Mouse (Mus musculus): ENCODE data around the gene Zswim5. TPM values are rescaled to one million over a fixed set of nuclear protein-coding genes. Genes with fewer than 3 reads are reported as not detected.

Zswim5 gene
- polyA plus RNA-seq, 1 experiment from 2014 or later, result 0.39 TPM

DNA sequence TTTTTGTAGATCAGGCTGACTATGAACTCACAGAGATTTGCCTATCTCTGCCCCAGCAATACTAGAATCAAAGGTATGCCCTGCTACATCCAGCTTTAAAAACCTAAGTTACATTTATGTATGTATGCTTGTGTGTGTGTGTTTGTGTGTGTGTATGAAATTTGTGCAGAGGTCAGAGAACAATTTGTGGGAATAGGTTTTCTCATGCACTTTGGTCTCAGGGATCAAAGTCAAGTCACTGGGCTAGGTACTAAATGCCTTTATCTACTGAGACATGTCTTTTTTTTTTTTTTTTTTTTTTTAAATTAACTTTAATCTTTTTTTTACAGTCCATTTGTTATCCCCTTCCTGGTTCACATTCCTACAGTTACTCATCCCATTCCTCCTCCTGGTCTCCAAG lies 5.5 kb downstream of the Zswim5 start:
- no peaks in the 10 kb centered on the region for H3K9me3 ChIP-seq (replicated peaks; ENCODE audit: control insufficient read depth, low read length)
- no peak overlapping the region for H3K9ac ChIP-seq (ENCODE audit: low read length)
- no peak for ATAC-seq (replicated peaks; ENCODE audit: extremely low read depth, insufficient read depth, low FRiP score)
- no peaks in the 10 kb centered on the region for H3K36me3 ChIP-seq (ENCODE audit: control insufficient read depth, insufficient read depth)
- H3K4me1 ChIP-seq (ENCODE audit: control insufficient read depth, insufficient read depth, low read length), result no peaks in the 10 kb centered on the region
- H3K4me2 ChIP-seq (ENCODE audit: low read depth, low read length), result no peak overlapping the region
- H3K27ac ChIP-seq (ENCODE audit: low read length), result no peak overlapping the region
- H3K27me3 ChIP-seq (ENCODE audit: control insufficient read depth, insufficient read depth, low read length), result no peaks in the 10 kb centered on the region
- H3K4me3 ChIP-seq (ENCODE audit: low read length), result no peak overlapping the region

DNA sequence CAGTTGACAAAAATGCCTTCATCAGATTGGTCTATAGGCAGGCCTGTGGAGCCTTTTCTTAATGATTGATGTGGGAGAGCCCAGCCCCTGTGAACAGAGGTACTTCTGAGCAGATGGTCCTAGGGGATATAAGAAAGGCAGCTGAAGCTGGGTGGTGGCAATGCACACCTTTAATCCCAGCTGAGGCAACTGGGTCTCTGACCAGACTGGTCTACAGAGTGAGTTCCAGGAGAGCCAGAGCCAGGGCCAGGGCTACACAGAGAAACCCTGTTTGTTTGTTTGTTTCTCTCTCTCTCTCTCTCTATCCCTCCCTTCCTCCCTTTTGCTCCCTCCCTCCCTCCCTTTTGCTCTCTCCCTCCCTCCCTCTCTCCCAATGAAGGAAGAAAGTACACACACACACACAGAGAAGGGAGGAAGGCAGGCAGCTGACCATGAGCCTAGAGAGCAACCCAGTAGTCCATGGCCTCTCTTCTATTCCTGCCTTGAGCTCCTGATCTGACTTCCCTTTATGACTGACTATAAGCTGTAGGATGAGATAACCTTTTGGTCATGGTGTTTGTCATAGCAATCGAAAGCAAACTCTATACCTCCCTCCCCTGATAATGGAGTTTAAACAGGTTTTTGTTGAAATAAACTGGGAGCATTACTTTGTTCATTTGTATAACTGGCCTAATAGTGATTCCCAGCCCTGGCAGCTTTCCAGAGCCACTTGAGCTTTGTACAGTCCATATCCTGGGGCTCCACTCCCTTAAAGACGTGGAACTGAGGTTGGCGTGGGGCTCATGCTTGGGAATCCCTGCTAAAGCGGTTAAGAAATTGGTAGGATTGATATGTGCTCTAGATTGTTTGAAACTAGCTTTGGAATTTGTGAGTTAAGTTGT lies 17.3 kb downstream of the Zswim5 start:
- no peak overlapping the region for H3K27ac ChIP-seq (ENCODE audit: low read length)
- no peaks in the 10 kb centered on the region for H3K9me3 ChIP-seq (replicated peaks; ENCODE audit: control insufficient read depth, low read length)
- no peaks in the 10 kb centered on the region for H3K4me1 ChIP-seq (ENCODE audit: control insufficient read depth, insufficient read depth, low read length)
- no peak for ATAC-seq (replicated peaks; ENCODE audit: extremely low read depth, insufficient read depth, low FRiP score)
- H3K4me3 ChIP-seq (ENCODE audit: low read length), result no peak overlapping the region
- no peak overlapping the region for H3K4me2 ChIP-seq (ENCODE audit: low read depth, low read length)
- no peaks in the 10 kb centered on the region for H3K27me3 ChIP-seq (ENCODE audit: control insufficient read depth, insufficient read depth, low read length)
- no peak overlapping the region for H3K9ac ChIP-seq (ENCODE audit: low read length)
- no peaks in the 10 kb centered on the region for H3K36me3 ChIP-seq (ENCODE audit: control insufficient read depth, insufficient read depth)
- 47% methylated on average over 4 of the region's 4 CpGs for WGBS

DNA sequence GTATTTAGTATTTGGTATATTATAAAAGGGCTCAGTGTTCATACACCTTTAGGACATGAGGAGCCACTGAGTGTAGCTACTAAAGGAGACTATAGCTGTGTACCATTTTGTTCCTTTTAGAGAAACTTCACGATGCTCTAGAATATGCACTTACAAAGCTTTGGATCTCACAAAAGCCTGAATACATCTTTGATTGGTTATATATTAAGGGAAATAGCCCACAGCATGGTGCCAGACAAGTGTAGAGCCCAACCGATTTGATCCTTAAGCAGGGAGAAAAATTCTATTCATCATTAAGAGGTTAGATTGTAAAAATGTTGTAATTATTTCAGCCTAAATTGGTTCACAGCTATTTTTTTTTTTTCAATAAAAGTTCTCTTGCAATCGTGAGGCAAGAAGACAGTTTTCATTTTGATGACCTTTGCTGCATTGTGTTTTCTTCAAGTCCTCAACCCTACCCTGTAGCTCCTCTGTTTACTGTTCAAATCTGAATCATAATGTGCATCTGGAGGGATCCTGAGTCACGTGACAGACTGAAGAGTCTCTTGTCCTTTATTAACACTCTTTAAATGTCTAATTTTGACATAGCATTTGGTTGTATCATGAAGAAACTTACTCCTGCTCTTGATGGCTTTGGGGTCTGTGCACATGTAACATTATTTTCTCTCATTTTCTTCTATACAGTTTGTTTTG lies 33.5 kb downstream of the Zswim5 start:
- no peak for ATAC-seq (replicated peaks; ENCODE audit: extremely low read depth, insufficient read depth, low FRiP score)
- Histone ChIP-seq H3K4me3 (ENCODE audit: low read length) (no peak overlapping the region), H3K27me3 (ENCODE audit: control insufficient read depth, insufficient read depth, low read length) (no peaks in the 10 kb centered on the region), H3K4me1 (ENCODE audit: control insufficient read depth, insufficient read depth, low read length) (no peaks in the 10 kb centered on the region), H3K36me3 (ENCODE audit: control insufficient read depth, insufficient read depth) (no peaks in the 10 kb centered on the region), H3K4me2 (ENCODE audit: low read depth, low read length) (no peak overlapping the region), H3K9me3 (replicated peaks; ENCODE audit: control insufficient read depth, low read length) (no peaks in the 10 kb centered on the region), H3K27ac (ENCODE audit: low read length) (no peak overlapping the region), H3K9ac (ENCODE audit: low read length) (no peak overlapping the region)
- WGBS, result 69% methylated on average over 4 of the region's 4 CpGs

DNA sequence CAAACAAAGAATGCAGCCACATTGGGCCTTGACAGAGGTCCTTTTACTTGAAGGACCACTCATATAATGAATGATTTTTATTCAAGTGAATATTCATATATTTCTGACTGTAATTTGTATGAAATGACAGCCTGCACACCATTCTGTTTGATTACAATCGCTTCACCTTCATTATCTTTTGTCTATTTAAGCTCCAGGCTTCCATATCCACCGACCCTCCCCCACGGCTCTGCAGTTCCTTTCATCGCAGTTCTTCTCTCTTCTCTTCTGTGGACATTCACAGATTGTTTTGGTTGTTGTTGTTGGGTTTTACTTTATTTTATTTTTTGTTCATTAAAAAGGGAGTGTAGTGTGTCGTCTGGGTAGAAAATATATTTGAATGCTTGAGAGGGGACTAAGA lies 34.0 kb downstream of the Zswim5 start:
- H3K27ac ChIP-seq (ENCODE audit: low read length), result no peak overlapping the region
- no peaks in the 10 kb centered on the region for H3K9me3 ChIP-seq (replicated peaks; ENCODE audit: control insufficient read depth, low read length)
- no peaks in the 10 kb centered on the region for H3K27me3 ChIP-seq (ENCODE audit: control insufficient read depth, insufficient read depth, low read length)
- ATAC-seq (replicated peaks; ENCODE audit: extremely low read depth, insufficient read depth, low FRiP score), result no peak
- H3K4me3 ChIP-seq (ENCODE audit: low read length), result no peak overlapping the region
- H3K4me2 ChIP-seq (ENCODE audit: low read depth, low read length), result no peak overlapping the region
- H3K36me3 ChIP-seq (ENCODE audit: control insufficient read depth, insufficient read depth), result no peaks in the 10 kb centered on the region
- no peak overlapping the region for H3K9ac ChIP-seq (ENCODE audit: low read length)
- no peaks in the 10 kb centered on the region for H3K4me1 ChIP-seq (ENCODE audit: control insufficient read depth, insufficient read depth, low read length)
- WGBS, result 65% methylated on average over 5 of the region's 5 CpGs

DNA sequence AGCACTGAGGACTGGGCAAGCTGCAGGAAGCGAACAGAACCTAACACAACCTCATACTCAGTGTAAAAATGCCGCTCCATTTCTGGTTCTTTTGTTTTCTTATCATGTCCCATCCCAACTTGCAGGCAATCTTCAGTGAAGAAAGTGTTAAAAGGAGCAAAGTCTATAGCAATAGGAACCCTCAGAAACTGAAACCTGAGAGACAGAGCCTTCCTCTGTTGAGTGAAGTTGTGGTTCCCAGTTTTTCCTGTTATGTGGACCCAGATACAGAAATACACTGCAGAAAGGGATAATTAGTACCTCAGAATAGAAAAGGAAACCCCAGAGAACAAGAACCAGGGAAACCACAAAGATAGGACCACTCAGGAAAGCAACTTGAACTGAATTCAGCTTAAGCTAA lies 36.1 kb downstream of the Zswim5 start:
- 85% methylated on average over 2 of the region's 2 CpGs for WGBS

DNA sequence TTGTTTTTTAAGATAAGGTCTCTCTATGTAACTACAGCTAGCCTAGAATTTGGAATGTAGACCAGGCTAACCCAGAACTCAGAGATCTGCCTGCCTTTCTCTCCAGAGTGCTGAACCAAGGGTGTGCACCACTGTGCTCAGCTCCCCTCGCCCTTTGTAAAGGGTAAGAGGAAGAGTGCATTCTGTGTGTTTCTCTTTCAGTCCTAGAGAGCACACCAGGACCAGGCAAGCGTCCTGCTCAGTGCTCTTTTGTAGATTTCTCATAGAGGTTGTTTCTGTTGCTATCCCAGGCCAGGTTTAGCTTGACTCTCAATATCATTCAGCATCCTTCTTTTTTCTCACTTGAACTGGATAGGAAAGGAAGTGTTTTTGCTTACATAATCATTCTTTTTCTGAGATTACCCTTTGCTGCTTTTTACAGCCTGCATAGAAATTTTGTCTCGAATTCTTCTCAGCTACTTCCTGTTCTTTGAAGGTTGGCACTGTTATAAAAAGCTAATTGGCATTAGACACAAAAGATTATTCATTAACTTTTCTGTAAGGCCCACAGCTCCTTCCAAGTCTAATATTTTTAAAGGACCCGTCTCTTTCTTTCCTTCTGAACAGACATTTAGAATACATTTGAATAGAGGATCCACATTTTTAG lies 51.0 kb downstream of the Zswim5 start:
- Histone ChIP-seq H3K4me3 (ENCODE audit: low read length) (no peak overlapping the region), H3K4me1 (ENCODE audit: control insufficient read depth, insufficient read depth, low read length) (no peaks in the 10 kb centered on the region), H3K27ac (ENCODE audit: low read length) (no peak overlapping the region), H3K4me2 (ENCODE audit: low read depth, low read length) (no peak overlapping the region), H3K9me3 (replicated peaks; ENCODE audit: control insufficient read depth, low read length) (no peaks in the 10 kb centered on the region), H3K27me3 (ENCODE audit: control insufficient read depth, insufficient read depth, low read length) (no peaks in the 10 kb centered on the region), H3K36me3 (ENCODE audit: control insufficient read depth, insufficient read depth) (no peaks in the 10 kb centered on the region), H3K9ac (ENCODE audit: low read length) (no peak overlapping the region)
- 63% methylated on average over 4 of the region's 4 CpGs for WGBS
- ATAC-seq (replicated peaks; ENCODE audit: extremely low read depth, insufficient read depth, low FRiP score), result no peak

More for the DNA sequence above, 36.1 kb downstream of the Zswim5 start:
- H3K36me3 ChIP-seq (ENCODE audit: control insufficient read depth, insufficient read depth), result no peaks in the 10 kb centered on the region
- H3K4me1 ChIP-seq (ENCODE audit: control insufficient read depth, insufficient read depth, low read length), result no peaks in the 10 kb centered on the region
- H3K4me3 ChIP-seq (ENCODE audit: low read length), result no peak overlapping the region
- ATAC-seq (replicated peaks; ENCODE audit: extremely low read depth, insufficient read depth, low FRiP score), result no peak
- no peak overlapping the region for H3K4me2 ChIP-seq (ENCODE audit: low read depth, low read length)
- no peak overlapping the region for H3K9ac ChIP-seq (ENCODE audit: low read length)
- H3K9me3 ChIP-seq (replicated peaks; ENCODE audit: control insufficient read depth, low read length), result no peaks in the 10 kb centered on the region
- H3K27me3 ChIP-seq (ENCODE audit: control insufficient read depth, insufficient read depth, low read length), result no peaks in the 10 kb centered on the region
- H3K27ac ChIP-seq (ENCODE audit: low read length), result no peak overlapping the region

DNA sequence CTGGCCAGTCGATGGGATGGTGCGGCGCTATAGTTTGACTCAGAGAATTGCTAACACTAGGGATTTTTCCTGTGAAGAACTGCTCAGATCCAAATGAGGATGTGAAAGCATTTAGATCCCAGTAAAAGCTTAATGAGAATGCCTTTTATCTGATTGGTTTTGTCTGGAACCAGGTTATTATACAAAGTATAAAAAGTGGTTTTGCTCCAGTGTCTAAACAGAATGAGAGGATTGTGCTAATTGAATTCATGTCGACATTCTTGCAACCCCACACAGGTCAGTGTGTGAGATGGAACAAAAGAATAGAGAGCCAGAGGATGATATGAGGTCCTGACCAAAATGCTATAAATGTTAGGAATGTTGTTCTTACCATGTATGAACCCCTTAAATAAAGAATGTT lies 62.4 kb downstream of the Zswim5 start:
- Histone ChIP-seq H3K4me3 (ENCODE audit: low read length) (no peak overlapping the region), H3K27me3 (ENCODE audit: control insufficient read depth, insufficient read depth, low read length) (no peaks in the 10 kb centered on the region), H3K9me3 (replicated peaks; ENCODE audit: control insufficient read depth, low read length) (no peaks in the 10 kb centered on the region), H3K27ac (ENCODE audit: low read length) (no peak overlapping the region), H3K9ac (ENCODE audit: low read length) (no peak overlapping the region), H3K4me2 (ENCODE audit: low read depth, low read length) (no peak overlapping the region), H3K36me3 (ENCODE audit: control insufficient read depth, insufficient read depth) (no peaks in the 10 kb centered on the region), H3K4me1 (ENCODE audit: control insufficient read depth, insufficient read depth, low read length) (no peaks in the 10 kb centered on the region)
- ATAC-seq (replicated peaks; ENCODE audit: extremely low read depth, insufficient read depth, low FRiP score), result no peak
- 80% methylated on average over 4 of the region's 4 CpGs for WGBS

DNA sequence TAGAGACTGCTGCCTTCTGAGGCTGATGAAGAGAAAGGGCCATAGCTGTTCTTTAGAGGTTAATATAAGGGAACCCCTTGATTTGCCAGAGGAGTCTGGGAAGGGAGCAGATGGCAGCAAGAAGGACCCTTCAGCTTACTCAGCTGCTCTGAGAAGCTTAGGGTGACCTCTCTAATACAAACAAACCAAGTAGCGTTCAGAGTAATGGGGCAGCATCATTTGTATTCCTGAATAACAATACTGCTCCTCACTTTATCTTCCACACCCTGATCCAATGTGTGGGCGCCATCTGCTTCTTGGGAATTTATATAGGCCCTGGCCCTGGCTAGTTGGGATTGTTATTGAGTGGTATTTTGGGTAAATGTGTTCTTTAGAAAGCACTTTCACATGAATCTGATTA lies 65.5 kb downstream of the Zswim5 start:
- Histone ChIP-seq H3K36me3 (ENCODE audit: control insufficient read depth, insufficient read depth) (no peaks in the 10 kb centered on the region), H3K27me3 (ENCODE audit: control insufficient read depth, insufficient read depth, low read length) (no peaks in the 10 kb centered on the region), H3K9me3 (replicated peaks; ENCODE audit: control insufficient read depth, low read length) (no peaks in the 10 kb centered on the region), H3K4me3 (ENCODE audit: low read length) (no peak overlapping the region), H3K4me2 (ENCODE audit: low read depth, low read length) (no peak overlapping the region), H3K9ac (ENCODE audit: low read length) (no peak overlapping the region), H3K27ac (ENCODE audit: low read length) (no peak overlapping the region), H3K4me1 (ENCODE audit: control insufficient read depth, insufficient read depth, low read length) (no peaks in the 10 kb centered on the region)
- 67% methylated on average over 2 of the region's 2 CpGs for WGBS
- no peak for ATAC-seq (replicated peaks; ENCODE audit: extremely low read depth, insufficient read depth, low FRiP score)

DNA sequence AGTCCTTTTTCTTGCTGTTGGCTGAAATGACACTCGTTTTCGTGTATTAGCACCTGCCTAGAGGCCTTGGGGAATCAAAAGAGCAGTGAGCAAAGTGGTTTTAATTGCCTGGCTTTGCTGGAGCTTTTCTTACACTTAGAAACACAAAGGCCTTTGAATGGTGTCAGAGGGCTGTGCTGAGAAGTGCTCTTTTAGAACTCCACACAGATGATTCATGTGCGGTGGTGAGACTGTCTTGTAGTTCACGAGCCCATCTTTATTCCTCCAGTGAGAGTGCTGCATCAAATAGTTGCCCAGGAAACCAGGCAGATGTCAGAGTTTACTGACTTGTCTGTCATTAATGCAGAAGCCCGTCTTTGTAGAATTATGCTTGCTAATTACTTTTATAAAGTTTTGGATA lies 66.9 kb downstream of the Zswim5 start:
- no peak overlapping the region for H3K4me3 ChIP-seq (ENCODE audit: low read length)
- no peaks in the 10 kb centered on the region for H3K36me3 ChIP-seq (ENCODE audit: control insufficient read depth, insufficient read depth)
- H3K4me2 ChIP-seq (ENCODE audit: low read depth, low read length), result no peak overlapping the region
- no peak overlapping the region for H3K9ac ChIP-seq (ENCODE audit: low read length)
- WGBS, result 66% methylated on average over 5 of the region's 5 CpGs
- no peak overlapping the region for H3K27ac ChIP-seq (ENCODE audit: low read length)
- H3K27me3 ChIP-seq (ENCODE audit: control insufficient read depth, insufficient read depth, low read length), result no peaks in the 10 kb centered on the region
- no peak for ATAC-seq (replicated peaks; ENCODE audit: extremely low read depth, insufficient read depth, low FRiP score)
- no peaks in the 10 kb centered on the region for H3K4me1 ChIP-seq (ENCODE audit: control insufficient read depth, insufficient read depth, low read length)
- no peaks in the 10 kb centered on the region for H3K9me3 ChIP-seq (replicated peaks; ENCODE audit: control insufficient read depth, low read length)

All from heart, embryonic 16.5 days (tissue).